Mouse (Mus musculus) layer of hippocampus, postnatal 14 days (tissue): Measurements from ENCODE around the gene Ncapd2. TPM values are rescaled to one million over a fixed set of nuclear protein-coding genes. Genes with fewer than 3 reads are reported as not detected.
"Not testable (repeated sequence)": the region's sequence is repeated elsewhere in the genome, so short reads cannot be mapped to it uniquely, and the experiment has no call there.

ENCODE experiments used
- DNase-seq, 2 experiments: peaks; one replicate each; pipeline ENCODE4 v3.0.0; 2021 to 2022; ENCODE audit warnings: low spot score in 2 of 2, mixed read lengths in 1 of 2
- total RNA-seq, 2 experiments: library from RNA; stranded (reverse); gene quantifications; 2 replicates each; pipeline ENCODE4 v1.2.3; 2021

Gene Ncapd2
- total RNA-seq, 2 experiments from 2014 or later, result 26.8 to 29.8 TPM

- no peak for DNase-seq
Observed at GRCm38 (mm10) chr6:125166051-125166751, 25.3 kb downstream of the Ncapd2 start, which contains the start of gene Gapdh. Gene Gapdh (minus strand): TSS chr6:125166467.

- DNase-seq, result peak; percentile 97 to 98
Observed at GRCm38 (mm10) chr6:125165328-125165891, 26.1 kb downstream of the Ncapd2 start.

GRCm38 (mm10) chr6:125164672-125165327 is 26.7 kb downstream of the Ncapd2 start:
- peak; percentile 55 to 63 for DNase-seq

GRCm38 (mm10) chr6:125163801-125164657 is 27.5 kb downstream of the Ncapd2 start:
- DNase-seq, result peak in 1 of 2 experiments; percentile 67

GRCm38 (mm10) chr6:125162615-125163305 is 28.7 kb downstream of the Ncapd2 start:
- not testable (repeated sequence) for DNase-seq

GRCm38 (mm10) chr6:125161971-125162370 is 29.5 kb downstream of the Ncapd2 start:
- peak; percentile 64 to 78 for DNase-seq

- peak; percentile 65 to 67 for DNase-seq
Observed at GRCm38 (mm10) chr6:125160854-125161760, 30.4 kb downstream of the Ncapd2 start.

- no peak for DNase-seq
Observed at GRCm38 (mm10) chr6:125160558-125160853, 31.0 kb downstream of the Ncapd2 start.

- DNase-seq, result no peak
Observed at GRCm38 (mm10) chr6:125159773-125160557, 31.5 kb downstream of the Ncapd2 start.

- DNase-seq, result no peak
Observed at GRCm38 (mm10) chr6:125158944-125159492, 32.5 kb downstream of the Ncapd2 start.

GRCm38 (mm10) chr6:125156903-125157614 is 34.4 kb downstream of the Ncapd2 start:
- no peak for DNase-seq

- no peak for DNase-seq
Observed at GRCm38 (mm10) chr6:125156491-125156890, 35.0 kb downstream of the Ncapd2 start.

GRCm38 (mm10) chr6:125155262-125155661 is 36.2 kb downstream of the Ncapd2 start:
- no peak for DNase-seq

GRCm38 (mm10) chr6:125154550-125154949 is 37.0 kb downstream of the Ncapd2 start:
- no peak for DNase-seq

GRCm38 (mm10) chr6:125153682-125154081 is 37.8 kb downstream of the Ncapd2 start:
- no peak for DNase-seq

- DNase-seq, result no peak
Observed at GRCm38 (mm10) chr6:125153018-125153389, 38.5 kb downstream of the Ncapd2 start.

GRCm38 (mm10) chr6:125152212-125153017 is 39.1 kb downstream of the Ncapd2 start:
- no peak for DNase-seq
